Mouse (Mus musculus): Measurements from ENCODE around the gene Eed.
"Not testable (repeated sequence)": the region's sequence is repeated elsewhere in the genome, so short reads cannot be mapped to it uniquely, and the experiment has no call there.

Gene Eed

GRCm38 (mm10) chr7:89980485-89981422 lies at the start of gene Eed:
Eed (minus strand) TSS chr7:89980983.
- DNase-seq (ENCODE audit: low read depth, low spot score) = peak; percentile 97

- peak; percentile 68 for DNase-seq (ENCODE audit: low read depth, low spot score)
Observed at GRCm38 (mm10) chr7:90029548-90030485, 49.0 kb upstream of the Eed start.

GRCm38 (mm10) chr7:90028888-90029547 lies 48.2 kb upstream of the Eed start:
- DNase-seq (ENCODE audit: low read depth, low spot score) = peak; percentile 72

- no peak for DNase-seq (ENCODE audit: low read depth, low spot score)
Observed at GRCm38 (mm10) chr7:90024975-90025374, 44.2 kb upstream of the Eed start.

GRCm38 (mm10) chr7:90022974-90023707 lies 42.4 kb upstream of the Eed start:
- DNase-seq (ENCODE audit: low read depth, low spot score) = no peak

GRCm38 (mm10) chr7:90020331-90020730 lies 39.5 kb upstream of the Eed start:
- no peak for DNase-seq (ENCODE audit: low read depth, low spot score)

- DNase-seq (ENCODE audit: low read depth, low spot score) = no peak
Observed at GRCm38 (mm10) chr7:90019570-90019969, 38.8 kb upstream of the Eed start.

- no peak for DNase-seq (ENCODE audit: low read depth, low spot score)
Observed at GRCm38 (mm10) chr7:90016930-90017588, 36.3 kb upstream of the Eed start.

GRCm38 (mm10) chr7:90016459-90016858 lies 35.7 kb upstream of the Eed start:
- DNase-seq (ENCODE audit: low read depth, low spot score) = no peak

- no peak for DNase-seq (ENCODE audit: low read depth, low spot score)
Observed at GRCm38 (mm10) chr7:90006667-90007653, 26.2 kb upstream of the Eed start.

GRCm38 (mm10) chr7:90004781-90005180 lies 24.0 kb upstream of the Eed start:
- DNase-seq (ENCODE audit: low read depth, low spot score) = no peak

GRCm38 (mm10) chr7:90002375-90002774 lies 21.6 kb upstream of the Eed start:
- no peak for DNase-seq (ENCODE audit: low read depth, low spot score)

- DNase-seq (ENCODE audit: low read depth, low spot score) = no peak
Observed at GRCm38 (mm10) chr7:89999491-89999890, 18.7 kb upstream of the Eed start.

- no peak for DNase-seq (ENCODE audit: low read depth, low spot score)
Observed at GRCm38 (mm10) chr7:89998624-89999006, 17.8 kb upstream of the Eed start.

- DNase-seq (ENCODE audit: low read depth, low spot score) = peak; percentile 83
Observed at GRCm38 (mm10) chr7:89998006-89998623, 17.3 kb upstream of the Eed start.

GRCm38 (mm10) chr7:89997526-89997925 lies 16.7 kb upstream of the Eed start:
- not testable (repeated sequence) for DNase-seq (ENCODE audit: low read depth, low spot score)

- DNase-seq (ENCODE audit: low read depth, low spot score) = no peak
Observed at GRCm38 (mm10) chr7:89993091-89993490, 12.3 kb upstream of the Eed start.

GRCm38 (mm10) chr7:89984421-89984820 lies 3.6 kb upstream of the Eed start:
- no peak for DNase-seq (ENCODE audit: low read depth, low spot score)

GRCm38 (mm10) chr7:89983441-89983840 lies 2.7 kb upstream of the Eed start:
- DNase-seq (ENCODE audit: low read depth, low spot score) = no peak
